Mouse (Mus musculus) stomach, postnatal 0 days (tissue): ENCODE data around the gene Tlnrd1. TPM values are rescaled to one million over a fixed set of nuclear protein-coding genes. Genes with fewer than 3 reads are reported as not detected.

ENCODE experiments used
- ATAC-seq: fragments of 200-750 bp; cut with Nextera tagmentation; 2 replicates; pipeline ENCODE4 v1.8.0; 2017; ENCODE audit not compliant: low FRiP score, low TSS enrichment
- DNase-seq: peaks from one replicate; pipeline ENCODE4 v3.0.0-alpha.2; 2016; ENCODE audit warnings: low spot score
- H3K27ac ChIP-seq: fragments of 300-500 bp; sonication (generic); replicated peaks from 2 replicates; pipeline ENCODE4 v1.5.1; 2014; ENCODE audit warnings: mild to moderate bottlenecking, control low read depth
- H3K27me3 ChIP-seq: fragments of 300-500 bp; sonication (generic); 2 replicates; pipeline ENCODE4 v1.6.1; 2014; ENCODE audit warnings: low read length; ENCODE audit not compliant: control insufficient read depth, insufficient read depth
- H3K36me3 ChIP-seq: fragments of 300-500 bp; sonication (generic); 2 replicates; pipeline ENCODE4 v1.6.1; 2014; ENCODE audit warnings: low read length, mixed read lengths; ENCODE audit not compliant: control insufficient read depth, insufficient read depth
- H3K4me1 ChIP-seq: fragments of 300-500 bp; sonication (generic); replicated peaks from 2 replicates; pipeline ENCODE4 v1.6.1; 2014; ENCODE audit warnings: antibody characterized with exemption; ENCODE audit not compliant: control insufficient read depth, insufficient read depth
- H3K4me2 ChIP-seq: fragments of 300-500 bp; sonication (generic); replicated peaks from 2 replicates; pipeline ENCODE4 v1.6.1; 2014; ENCODE audit warnings: low read depth, mild to moderate bottlenecking, control low read depth, moderate library complexity
- H3K4me3 ChIP-seq: fragments of 300-500 bp; sonication (generic); 2 replicates; pipeline ENCODE4 v1.5.1; 2014; ENCODE audit warnings: low read depth, low read length, control low read depth
- H3K9ac ChIP-seq: fragments of 300-500 bp; sonication (generic); 2 replicates; pipeline ENCODE4 v1.6.1; 2014; ENCODE audit warnings: mild to moderate bottlenecking, low read length, control low read depth, mixed read lengths
- H3K9me3 ChIP-seq: fragments of 300-500 bp; sonication (generic); 2 replicates; pipeline ENCODE4 v1.6.1; 2016; ENCODE audit warnings: low read length; ENCODE audit not compliant: control insufficient read depth
- CTCF ChIP-seq: IDR thresholded peaks from 2 replicates; pipeline ENCODE4 v1.5.1; 2016; ENCODE audit warnings: antibody characterized with exemption, low read depth, mild to moderate bottlenecking, moderate library complexity
- EP300 ChIP-seq: optimal IDR thresholded peaks from 2 replicates; pipeline ENCODE3; 2016; ENCODE audit warnings: antibody characterized with exemption
- WGBS: fragments of 180-500 bp; shearing (Covaris S2); extraction: QIAGEN DNeasy Blood & Tissue Kit; methylation state at CpG from one replicate; pipeline ENCODE4 v1.1.7; 2014; 5-methylcytosine and 5-hydroxymethylcytosine counted together
- polyA plus RNA-seq: library from polyadenylated mRNA; unstranded; fragments of >200 nt; fragmentation: Nextera tagmentation; extraction: Ambion mirVana; gene quantifications from 2 replicates; pipeline ENCODE4 v1.2.1, GENCODE M21; 2015

Tlnrd1 gene
- polyA plus RNA-seq, 1 experiment from 2014 or later = 8.5 TPM

- no peaks in the 10 kb centered on the region for H3K9me3 ChIP-seq
- peaks cover 16% of the 10 kb centered on the region for H3K4me1 ChIP-seq
- H3K36me3 ChIP-seq = no peaks in the 10 kb centered on the region
- ATAC-seq = no peak
- H3K4me2 ChIP-seq = peak overlapping the region; percentile 95
- DNase-seq = no peak
- peak overlapping the region; percentile 99; the same call in 1 of the 2 replicates for H3K27ac ChIP-seq
- H3K27me3 ChIP-seq = no peaks in the 10 kb centered on the region
- no peak for TF ChIP-seq CTCF
- TF ChIP-seq EP300 = no peak
- peak overlapping the region; percentile 79 for H3K4me3 ChIP-seq
- 88% methylated on average over 35 of the region's 35 CpGs for WGBS
- H3K9ac ChIP-seq = peak overlapping the region; percentile 88
Observed at GRCm38 (mm10) chr7:83882150-83882632, 1.9 kb downstream of the Tlnrd1 start.

DNA sequence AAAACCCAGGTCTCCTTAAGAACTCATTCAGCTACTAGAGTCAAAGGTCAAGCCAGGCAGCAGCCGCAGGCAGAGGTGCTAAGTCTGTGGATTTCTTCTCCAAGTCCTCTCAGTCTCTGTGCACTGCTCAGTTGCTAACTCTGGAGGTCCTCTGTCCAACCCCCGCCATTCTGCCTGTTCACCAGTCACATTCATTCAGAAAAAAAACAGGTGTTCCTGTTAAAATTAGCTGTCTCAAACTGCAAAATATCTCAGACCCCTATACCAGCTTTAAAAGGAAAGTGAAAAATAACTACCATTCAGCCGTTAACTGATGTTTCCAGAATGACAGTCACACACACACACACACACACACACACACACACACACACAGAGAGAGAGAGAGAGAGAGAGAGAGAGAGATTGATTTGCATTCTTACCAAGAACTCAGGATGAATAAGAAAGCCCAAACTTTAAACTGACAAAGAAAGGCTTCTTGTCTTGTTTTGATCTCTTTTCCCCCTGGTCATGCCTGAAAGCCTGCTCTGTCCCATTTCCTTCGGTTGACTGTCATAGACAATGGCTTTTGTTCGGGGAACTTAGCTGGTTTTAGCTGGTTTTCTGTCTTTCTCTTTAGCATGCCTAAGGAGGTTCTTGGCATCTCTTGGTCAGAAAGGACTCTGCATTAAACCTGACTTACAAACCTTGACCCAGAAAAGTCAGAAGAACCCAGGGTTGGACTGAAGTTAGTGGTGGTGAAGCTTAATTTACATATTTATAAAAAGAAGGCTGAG lies 5.2 kb downstream of the Tlnrd1 start:
- peak overlapping the region; percentile 23 for H3K4me2 ChIP-seq
- no peak overlapping the region for H3K27ac ChIP-seq
- 29% methylated on average over 5 of the region's 5 CpGs for WGBS
- no peak for DNase-seq
- H3K27me3 ChIP-seq = no peaks in the 10 kb centered on the region
- no peaks in the 10 kb centered on the region for H3K36me3 ChIP-seq
- H3K4me3 ChIP-seq = no peak overlapping the region
- no peak for ATAC-seq
- no peaks in the 10 kb centered on the region for H3K9me3 ChIP-seq
- no peak overlapping the region for H3K9ac ChIP-seq
- TF ChIP-seq CTCF = no peak
- TF ChIP-seq EP300 = no peak
- peaks cover 16% of the 10 kb centered on the region for H3K4me1 ChIP-seq

GRCm38 (mm10) chr7:83877088-83877487 lies 7.0 kb downstream of the Tlnrd1 start:
- Histone ChIP-seq H3K27ac (no peak overlapping the region), H3K36me3 (no peaks in the 10 kb centered on the region), H3K9me3 (no peaks in the 10 kb centered on the region), H3K9ac (no peak overlapping the region), H3K4me2 (no peak overlapping the region), H3K4me3 (no peak overlapping the region), H3K4me1 (peaks cover 12% of the 10 kb centered on the region), H3K27me3 (no peaks in the 10 kb centered on the region)
- WGBS = 61% methylated on average over 3 of the region's 3 CpGs
- TF ChIP-seq EP300 (no peak), CTCF (peak; percentile 18; the same call in 1 of the 2 replicates)
- ATAC-seq (no peak), DNase-seq (no peak)

GRCm38 (mm10) chr7:83869839-83870543 lies 14.1 kb downstream of the Tlnrd1 start:
- TF ChIP-seq CTCF = no peak
- Histone ChIP-seq H3K4me2 (no peak overlapping the region), H3K9me3 (no peaks in the 10 kb centered on the region), H3K27me3 (no peaks in the 10 kb centered on the region), H3K36me3 (no peaks in the 10 kb centered on the region), H3K27ac (no peak overlapping the region), H3K9ac (no peak overlapping the region), H3K4me1 (no peaks in the 10 kb centered on the region), H3K4me3 (no peak overlapping the region)
- DNase-seq (no peak), ATAC-seq (no peak)
- 44% methylated on average over 5 of the region's 5 CpGs for WGBS

- Histone ChIP-seq H3K27me3 (no peaks in the 10 kb centered on the region), H3K27ac (no peak overlapping the region), H3K4me1 (no peaks in the 10 kb centered on the region), H3K4me3 (no peak overlapping the region), H3K4me2 (no peak overlapping the region), H3K9me3 (no peaks in the 10 kb centered on the region), H3K9ac (no peak overlapping the region), H3K36me3 (no peaks in the 10 kb centered on the region)
- 80% methylated on average over 3 of the region's 3 CpGs for WGBS
- ATAC-seq (no peak), DNase-seq (no peak)
- TF ChIP-seq CTCF (no peak), EP300 (no peak)
Observed at GRCm38 (mm10) chr7:83868200-83868599, 15.9 kb downstream of the Tlnrd1 start.

DNA sequence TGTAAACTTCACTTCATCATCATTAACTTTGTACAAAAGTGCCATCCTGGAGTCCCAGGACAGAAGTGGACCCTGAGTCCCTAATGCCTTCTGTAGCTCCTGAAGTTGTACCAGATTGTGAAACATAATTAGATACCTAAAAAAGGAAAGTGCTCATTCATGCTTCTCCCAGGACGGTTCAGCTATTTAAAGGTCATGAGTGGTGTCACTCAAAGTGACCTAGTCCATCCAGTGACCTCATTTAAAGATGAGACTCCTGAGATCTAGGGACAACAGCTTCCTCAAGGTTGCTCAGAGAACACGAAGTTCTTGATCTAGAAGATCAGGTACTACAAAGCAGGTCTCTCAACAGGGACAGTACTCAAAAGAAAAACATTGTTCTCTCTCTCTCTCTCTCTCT lies 20.6 kb downstream of the Tlnrd1 start:
- no peak for DNase-seq
- WGBS = 50% methylated on average over 2 of the region's 2 CpGs
- Histone ChIP-seq H3K4me2 (no peak overlapping the region), H3K9me3 (no peaks in the 10 kb centered on the region), H3K27ac (no peak overlapping the region), H3K9ac (no peak overlapping the region), H3K36me3 (no peaks in the 10 kb centered on the region), H3K27me3 (no peaks in the 10 kb centered on the region), H3K4me1 (no peaks in the 10 kb centered on the region), H3K4me3 (no peak overlapping the region)
- TF ChIP-seq EP300 (no peak), CTCF (no peak)
- ATAC-seq = no peak
